Mouse (Mus musculus): ENCODE results near the gene Tnp2. TPM values are rescaled to one million over a fixed set of nuclear protein-coding genes. Genes with fewer than 3 reads are reported as not detected.

Gene Tnp2
- polyA plus RNA-seq, 1 experiment from 2014 or later, result not detected

DNA sequence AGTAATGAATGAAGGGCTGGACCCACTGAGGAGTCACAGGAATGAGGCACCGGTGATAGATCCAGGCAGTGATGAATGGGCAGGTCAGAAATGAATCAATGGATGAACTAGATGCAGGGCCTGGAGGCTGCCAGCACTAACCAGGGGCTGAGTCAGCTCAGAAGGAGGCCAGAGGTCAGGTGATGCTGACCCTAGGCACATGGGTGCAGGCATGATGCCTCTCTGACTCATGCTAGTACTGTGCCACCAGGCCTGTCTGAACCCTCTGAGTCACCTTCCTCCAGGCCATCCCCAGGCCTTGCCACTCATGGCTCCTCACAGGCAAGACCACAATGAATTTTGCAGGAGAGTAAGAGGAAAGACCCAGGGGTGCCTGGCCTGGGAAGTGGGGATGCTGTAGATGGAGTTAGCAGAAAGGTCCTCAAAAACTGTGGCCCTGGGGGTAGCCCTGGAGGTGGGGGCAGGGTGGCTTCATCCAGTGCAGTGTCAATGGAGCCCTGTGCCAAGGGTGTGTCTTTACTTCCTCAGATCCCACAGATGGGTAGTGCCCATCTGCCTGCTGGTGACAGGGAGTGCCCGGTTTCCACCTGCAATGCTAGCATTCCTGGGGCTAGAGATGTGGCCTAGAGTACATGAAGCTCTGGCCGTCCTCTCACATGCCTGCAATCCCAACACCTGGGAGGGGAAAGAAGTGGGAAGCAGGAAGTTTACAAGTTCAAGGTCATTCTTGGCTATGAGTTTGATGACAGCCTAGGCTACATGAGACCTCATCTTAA is 33.8 kb downstream of the Tnp2 start:
- WGBS, result 86% methylated on average over 3 of the region's 3 CpGs
- peaks cover 6% of the 10 kb centered on the region for H3K4me1 ChIP-seq (replicated peaks; ENCODE audit: control insufficient read depth, insufficient read depth, low read length)
- no peaks in the 10 kb centered on the region for H3K36me3 ChIP-seq (ENCODE audit: control insufficient read depth, insufficient read depth, low read length)
- no peaks in the 10 kb centered on the region for H3K27me3 ChIP-seq (replicated peaks; ENCODE audit: control insufficient read depth, insufficient read depth, low read length)
- H3K4me3 ChIP-seq (ENCODE audit: low read depth, low read length), result no peak overlapping the region
- ATAC-seq (replicated peaks; ENCODE audit: low FRiP score, low TSS enrichment, low read depth) (no peak), DNase-seq (ENCODE audit: low spot score) (no peak)
- no peak overlapping the region for H3K4me2 ChIP-seq (ENCODE audit: low read length)
- H3K27ac ChIP-seq (ENCODE audit: low read depth), result no peak overlapping the region
- no peak overlapping the region for H3K9ac ChIP-seq (ENCODE audit: low read length)
- no peaks in the 10 kb centered on the region for H3K9me3 ChIP-seq (ENCODE audit: control insufficient read depth, low read length)

GRCm38 (mm10) chr16:10749824-10750223 is 38.6 kb downstream of the Tnp2 start:
- no peak overlapping the region for H3K9ac ChIP-seq (ENCODE audit: low read length)
- no peaks in the 10 kb centered on the region for H3K27me3 ChIP-seq (replicated peaks; ENCODE audit: control insufficient read depth, insufficient read depth, low read length)
- no peaks in the 10 kb centered on the region for H3K36me3 ChIP-seq (ENCODE audit: control insufficient read depth, insufficient read depth, low read length)
- H3K4me2 ChIP-seq (ENCODE audit: low read length), result no peak overlapping the region
- 32% methylated on average over 7 of the region's 7 CpGs for WGBS
- H3K4me1 ChIP-seq (replicated peaks; ENCODE audit: control insufficient read depth, insufficient read depth, low read length), result peaks cover 14% of the 10 kb centered on the region
- ATAC-seq (replicated peaks; ENCODE audit: low FRiP score, low TSS enrichment, low read depth), result peak; percentile 72
- H3K9me3 ChIP-seq (ENCODE audit: control insufficient read depth, low read length), result no peaks in the 10 kb centered on the region
- H3K4me3 ChIP-seq (ENCODE audit: low read depth, low read length), result no peak overlapping the region
- no peak overlapping the region for H3K27ac ChIP-seq (ENCODE audit: low read depth)
- DNase-seq (ENCODE audit: low spot score), result no peak

DNA sequence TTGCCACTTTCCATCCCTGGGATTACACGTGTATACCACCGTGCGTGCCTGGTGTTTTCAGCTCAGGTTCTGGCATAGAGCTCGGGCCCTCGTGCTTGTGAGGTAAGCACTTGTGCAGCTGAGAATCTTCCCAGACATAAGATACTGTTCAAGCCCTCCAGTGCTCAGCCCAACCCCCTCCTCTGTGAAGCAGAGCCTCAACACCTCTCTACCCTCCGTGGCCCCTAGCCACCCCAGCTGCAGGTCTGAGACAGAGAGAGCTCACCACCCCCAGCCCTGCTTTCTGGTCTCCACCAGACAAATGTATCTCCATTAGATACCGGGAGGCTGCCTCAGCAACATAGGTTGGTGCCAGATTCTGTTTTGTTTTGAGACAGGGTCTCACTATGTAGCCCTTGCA is 39.2 kb downstream of the Tnp2 start:
- no peak overlapping the region for H3K4me2 ChIP-seq (ENCODE audit: low read length)
- no peak for ATAC-seq (replicated peaks; ENCODE audit: low FRiP score, low TSS enrichment, low read depth)
- H3K4me1 ChIP-seq (replicated peaks; ENCODE audit: control insufficient read depth, insufficient read depth, low read length), result peaks cover 14% of the 10 kb centered on the region

DNA sequence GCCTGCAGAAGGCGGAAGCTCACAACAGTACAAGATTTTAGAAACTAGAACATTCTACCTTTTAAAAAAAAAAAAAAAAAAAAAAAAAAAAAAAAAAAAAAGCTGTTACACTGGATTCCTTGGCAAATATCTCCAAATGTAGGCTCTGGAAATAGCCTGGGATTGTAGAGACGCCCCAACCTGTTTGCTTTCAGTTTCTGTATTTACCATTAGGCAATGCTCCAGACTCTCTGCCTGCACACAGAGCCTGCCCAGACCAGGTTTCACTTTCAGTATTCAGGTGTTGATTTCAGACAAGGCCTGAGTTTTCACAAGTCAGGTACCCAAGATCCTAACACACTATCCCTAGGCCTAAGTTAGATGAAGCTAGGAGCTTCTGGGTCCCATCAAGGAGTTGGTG is 47.4 kb downstream of the Tnp2 start:
- H3K27ac ChIP-seq (ENCODE audit: low read depth), result no peak overlapping the region
- DNase-seq (ENCODE audit: low spot score) (no peak), ATAC-seq (replicated peaks; ENCODE audit: low FRiP score, low TSS enrichment, low read depth) (no peak)

More for the DNA sequence above, 39.2 kb downstream of the Tnp2 start:
- H3K27me3 ChIP-seq (replicated peaks; ENCODE audit: control insufficient read depth, insufficient read depth, low read length), result no peaks in the 10 kb centered on the region
- no peak overlapping the region for H3K9ac ChIP-seq (ENCODE audit: low read length)
- 40% methylated on average over 7 of the region's 7 CpGs for WGBS
- H3K27ac ChIP-seq (ENCODE audit: low read depth), result no peak overlapping the region
- no peak overlapping the region for H3K4me3 ChIP-seq (ENCODE audit: low read depth, low read length)
- H3K9me3 ChIP-seq (ENCODE audit: control insufficient read depth, low read length), result no peaks in the 10 kb centered on the region
- H3K36me3 ChIP-seq (ENCODE audit: control insufficient read depth, insufficient read depth, low read length), result no peaks in the 10 kb centered on the region
- no peak for DNase-seq (ENCODE audit: low spot score)

DNA sequence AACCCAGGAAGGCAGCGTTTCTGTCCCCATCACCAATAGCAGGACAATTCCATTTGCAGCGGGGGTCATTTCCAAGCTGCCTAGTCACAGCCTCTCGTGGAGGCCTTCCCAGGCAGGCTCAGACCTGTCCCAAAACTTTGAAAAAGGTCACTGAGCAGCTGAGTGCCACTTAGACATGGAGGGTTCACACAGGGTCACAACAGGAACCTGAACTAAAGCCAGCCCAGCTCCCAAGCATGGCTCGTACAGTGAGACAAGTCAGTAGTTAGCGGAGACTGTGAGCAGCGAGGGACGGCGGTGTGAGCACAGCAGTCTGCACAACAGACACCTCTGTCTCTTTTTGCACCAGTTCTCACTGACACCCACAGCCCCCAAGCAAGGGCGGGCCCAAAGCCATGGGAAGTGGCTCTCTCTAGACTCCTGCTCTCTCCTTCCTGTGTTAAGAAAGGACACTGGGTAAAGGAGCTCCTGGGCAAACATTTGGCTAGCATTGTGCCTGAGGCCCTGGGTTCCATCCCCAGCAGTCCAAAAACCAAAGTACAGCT is 48.5 kb downstream of the Tnp2 start:
- 0 out of 2 replicates have a peak, but pooled peaks cover 4% of the 10 kb centered on the region for H3K4me1 ChIP-seq (replicated peaks; ENCODE audit: control insufficient read depth, insufficient read depth, low read length)
- H3K4me3 ChIP-seq (ENCODE audit: low read depth, low read length), result no peak overlapping the region
- WGBS, result 78% methylated on average over 9 of the region's 9 CpGs
- H3K9me3 ChIP-seq (ENCODE audit: control insufficient read depth, low read length), result no peaks in the 10 kb centered on the region
- no peaks in the 10 kb centered on the region for H3K27me3 ChIP-seq (replicated peaks; ENCODE audit: control insufficient read depth, insufficient read depth, low read length)
- H3K4me2 ChIP-seq (ENCODE audit: low read length), result no peak overlapping the region
- no peak overlapping the region for H3K9ac ChIP-seq (ENCODE audit: low read length)
- no peak for ATAC-seq (replicated peaks; ENCODE audit: low FRiP score, low TSS enrichment, low read depth)
- H3K36me3 ChIP-seq (ENCODE audit: control insufficient read depth, insufficient read depth, low read length), result no peaks in the 10 kb centered on the region
- no peak for DNase-seq (ENCODE audit: low spot score)
- H3K27ac ChIP-seq (ENCODE audit: low read depth), result no peak overlapping the region

More for the DNA sequence above, 47.4 kb downstream of the Tnp2 start:
- 81% methylated on average over 2 of the region's 2 CpGs for WGBS
- H3K9me3 ChIP-seq (ENCODE audit: control insufficient read depth, low read length), result no peaks in the 10 kb centered on the region
- H3K36me3 ChIP-seq (ENCODE audit: control insufficient read depth, insufficient read depth, low read length), result no peaks in the 10 kb centered on the region
- H3K4me1 ChIP-seq (replicated peaks; ENCODE audit: control insufficient read depth, insufficient read depth, low read length), result 0 out of 2 replicates have a peak, but pooled peaks cover 4% of the 10 kb centered on the region
- no peak overlapping the region for H3K4me3 ChIP-seq (ENCODE audit: low read depth, low read length)
- H3K4me2 ChIP-seq (ENCODE audit: low read length), result no peak overlapping the region
- H3K27me3 ChIP-seq (replicated peaks; ENCODE audit: control insufficient read depth, insufficient read depth, low read length), result no peaks in the 10 kb centered on the region
- no peak overlapping the region for H3K9ac ChIP-seq (ENCODE audit: low read length)

- H3K4me1 ChIP-seq (replicated peaks; ENCODE audit: control insufficient read depth, insufficient read depth, low read length), result 0 out of 2 replicates have a peak, but pooled peaks cover 4% of the 10 kb centered on the region
- no peak overlapping the region for H3K4me2 ChIP-seq (ENCODE audit: low read length)
- DNase-seq (ENCODE audit: low spot score) (no peak), ATAC-seq (replicated peaks; ENCODE audit: low FRiP score, low TSS enrichment, low read depth) (no peak)
- no peaks in the 10 kb centered on the region for H3K36me3 ChIP-seq (ENCODE audit: control insufficient read depth, insufficient read depth, low read length)
- H3K27ac ChIP-seq (ENCODE audit: low read depth), result no peak overlapping the region; the same call in 1 of the 2 replicates
- no peak overlapping the region for H3K9ac ChIP-seq (ENCODE audit: low read length)
- H3K9me3 ChIP-seq (ENCODE audit: control insufficient read depth, low read length), result no peaks in the 10 kb centered on the region
- WGBS, result 85% methylated on average over 3 of the region's 3 CpGs
- H3K4me3 ChIP-seq (ENCODE audit: low read depth, low read length), result no peak overlapping the region
- H3K27me3 ChIP-seq (replicated peaks; ENCODE audit: control insufficient read depth, insufficient read depth, low read length), result no peaks in the 10 kb centered on the region
These were observed 49.6 kb downstream of the Tnp2 start for GRCm38 (mm10) chr16:10738866-10739265.

Other genes with a start within 250 kb of the Tnp2 start
- gene Dexi, start 245.6 kb downstream of the Tnp2 start, polyA plus RNA-seq (2014; fragmentation: Nextera tagmentation; extraction: Ambion mirVana), result 21.2 and 26.5 TPM in 2 replicates
- gene Clec16a, start 243.3 kb downstream of the Tnp2 start, polyA plus RNA-seq (2014; fragmentation: Nextera tagmentation; extraction: Ambion mirVana), result 26.6 and 30.2 TPM in 2 replicates
- 5.6 and 6.1 TPM in 2 replicates for gene Socs1, start 3.1 kb downstream of the Tnp2 start, polyA plus RNA-seq (2014; fragmentation: Nextera tagmentation; extraction: Ambion mirVana)
- gene Prm3, start 2.3 kb upstream of the Tnp2 start, polyA plus RNA-seq (2014; fragmentation: Nextera tagmentation; extraction: Ambion mirVana), result not detected in 2 replicates
- gene Prm2, start 7.5 kb upstream of the Tnp2 start, polyA plus RNA-seq (2014; fragmentation: Nextera tagmentation; extraction: Ambion mirVana), result not detected in 2 replicates
- gene Prm1, start 17.2 kb upstream of the Tnp2 start, polyA plus RNA-seq (2014; fragmentation: Nextera tagmentation; extraction: Ambion mirVana), result not detected in 2 replicates
- not detected in 2 replicates for gene Gm11172, start 24.3 kb upstream of the Tnp2 start, polyA plus RNA-seq (2014; fragmentation: Nextera tagmentation; extraction: Ambion mirVana)
- gene Rmi2, start 46.4 kb upstream of the Tnp2 start, polyA plus RNA-seq (2014; fragmentation: Nextera tagmentation; extraction: Ambion mirVana), result 3.7 and 3.9 TPM in 2 replicates

All from intestine, embryonic 14.5 days (tissue).